Mouse (Mus musculus) intestine, postnatal 0 days (tissue): ENCODE data around the gene Opcml. TPM values are rescaled to one million over a fixed set of nuclear protein-coding genes. Genes with fewer than 3 reads are reported as not detected.

Source experiments
- ATAC-seq: fragments of 200-750 bp; cut with Nextera tagmentation; 2 replicates; pipeline ENCODE4 v1.8.0; 2017; ENCODE audit warnings: mild to moderate bottlenecking, moderate TSS enrichment, moderate library complexity
- H3K27ac ChIP-seq: fragments of 300-500 bp; sonication (generic); 2 replicates; pipeline ENCODE4 v1.5.1; 2014; ENCODE audit warnings: mild to moderate bottlenecking, low read depth, low read length, moderate library complexity
- H3K27me3 ChIP-seq: fragments of 300-500 bp; sonication (generic); replicated peaks from 2 replicates; pipeline ENCODE4 v1.6.1; 2014; ENCODE audit warnings: low read length, mixed read lengths; ENCODE audit not compliant: control insufficient read depth, insufficient read depth
- H3K36me3 ChIP-seq: fragments of 300-500 bp; sonication (generic); 2 replicates; pipeline ENCODE4 v1.6.1; 2014; ENCODE audit warnings: mild to moderate bottlenecking, moderate library complexity; ENCODE audit not compliant: control insufficient read depth, insufficient read depth
- H3K4me1 ChIP-seq: fragments of 300-500 bp; sonication (generic); replicated peaks from 2 replicates; pipeline ENCODE4 v1.6.1; 2014; ENCODE audit warnings: antibody characterized with exemption, low read length, mixed read lengths; ENCODE audit not compliant: control insufficient read depth, insufficient read depth
- H3K4me2 ChIP-seq: fragments of 300-500 bp; sonication (generic); replicated peaks from 2 replicates; pipeline ENCODE4 v1.6.1; 2014; ENCODE audit warnings: low read depth, mild to moderate bottlenecking, moderate library complexity
- H3K4me3 ChIP-seq: fragments of 300-500 bp; sonication (generic); 2 replicates; pipeline ENCODE4 v1.5.1; 2014; ENCODE audit warnings: low read depth, low read length
- H3K9ac ChIP-seq: fragments of 300-500 bp; sonication (generic); 2 replicates; pipeline ENCODE4 v1.6.1; 2014; ENCODE audit warnings: mild to moderate bottlenecking, low read depth, low read length
- H3K9me3 ChIP-seq: fragments of 300-500 bp; sonication (generic); 2 replicates; pipeline ENCODE4 v1.6.1; 2016; ENCODE audit warnings: mixed run types; ENCODE audit not compliant: control insufficient read depth
- CTCF ChIP-seq: sonication (generic); IDR thresholded peaks from 2 replicates; pipeline ENCODE4 v1.5.1; 2016; ENCODE audit warnings: low read depth, mild to moderate bottlenecking, control low read depth, antibody characterized with exemption, moderate library complexity
- WGBS: fragments of 180-500 bp; shearing (Covaris S2); extraction: QIAGEN DNeasy Blood & Tissue Kit; methylation state at CpG from one replicate; pipeline ENCODE4 v1.1.7; 2014; 5-methylcytosine and 5-hydroxymethylcytosine counted together
- polyA plus RNA-seq: library from polyadenylated mRNA; unstranded; fragments of >200 nt; fragmentation: Nextera tagmentation; extraction: Ambion mirVana; gene quantifications from 2 replicates; pipeline ENCODE4 v1.2.1, GENCODE M21; 2015

The Opcml gene
- polyA plus RNA-seq, 1 experiment from 2014 or later = 1.7 TPM

DNA sequence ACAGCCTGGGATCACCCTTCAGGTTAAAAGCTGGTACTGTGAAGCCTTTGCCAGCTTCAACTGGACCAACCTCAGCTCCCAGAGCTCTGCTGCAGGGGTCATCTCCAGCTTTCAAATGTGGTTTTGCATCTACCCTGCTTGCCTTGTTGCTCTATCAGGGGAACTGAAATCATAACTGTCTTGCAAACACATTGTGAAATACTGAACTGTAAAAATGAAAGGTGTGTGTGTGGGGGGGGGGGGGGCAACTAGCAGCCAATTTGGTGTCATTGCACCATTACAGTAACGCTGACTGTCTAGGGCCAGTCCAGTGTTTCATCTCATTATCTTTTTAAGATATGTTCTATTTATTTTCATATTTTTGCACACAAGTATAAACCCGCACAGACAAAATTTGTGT lies 305.6 kb downstream of the Opcml start:
- H3K27ac ChIP-seq = no peak overlapping the region
- no peak overlapping the region for H3K4me3 ChIP-seq
- no peaks in the 10 kb centered on the region for H3K4me1 ChIP-seq
- ATAC-seq = no peak
- no peaks in the 10 kb centered on the region for H3K36me3 ChIP-seq
- WGBS = 93% methylated on average over 2 of the region's 2 CpGs
- no peak overlapping the region for H3K4me2 ChIP-seq
- no peaks in the 10 kb centered on the region for H3K9me3 ChIP-seq
- TF ChIP-seq CTCF = no peak
- H3K27me3 ChIP-seq = no peaks in the 10 kb centered on the region
- H3K9ac ChIP-seq = no peak overlapping the region

- Histone ChIP-seq H3K4me3 (no peak overlapping the region), H3K9me3 (no peaks in the 10 kb centered on the region), H3K36me3 (no peaks in the 10 kb centered on the region), H3K4me1 (no peaks in the 10 kb centered on the region), H3K27me3 (no peaks in the 10 kb centered on the region), H3K9ac (no peak overlapping the region), H3K4me2 (no peak overlapping the region), H3K27ac (no peak overlapping the region)
- TF ChIP-seq CTCF = no peak
- no peak for ATAC-seq
Observed at GRCm38 (mm10) chr9:28101981-28102380, 311.4 kb downstream of the Opcml start.

GRCm38 (mm10) chr9:28121858-28122257 lies 331.3 kb downstream of the Opcml start:
- Histone ChIP-seq H3K4me2 (no peak overlapping the region), H3K4me3 (no peak overlapping the region), H3K27me3 (no peaks in the 10 kb centered on the region), H3K27ac (no peak overlapping the region), H3K9ac (no peak overlapping the region), H3K9me3 (no peaks in the 10 kb centered on the region), H3K36me3 (no peaks in the 10 kb centered on the region), H3K4me1 (no peaks in the 10 kb centered on the region)
- 72% methylated on average over 2 of the region's 2 CpGs for WGBS
- no peak for ATAC-seq
- no peak for TF ChIP-seq CTCF

GRCm38 (mm10) chr9:28128735-28129134 lies 338.2 kb downstream of the Opcml start:
- no peak for TF ChIP-seq CTCF
- H3K36me3 ChIP-seq = no peaks in the 10 kb centered on the region
- no peaks in the 10 kb centered on the region for H3K4me1 ChIP-seq
- H3K27ac ChIP-seq = no peak overlapping the region
- no peak overlapping the region for H3K9ac ChIP-seq
- no peak for ATAC-seq
- no peak overlapping the region for H3K4me3 ChIP-seq
- H3K9me3 ChIP-seq = no peaks in the 10 kb centered on the region
- WGBS = 58% methylated on average over 1 of the region's 1 CpGs
- H3K4me2 ChIP-seq = no peak overlapping the region
- H3K27me3 ChIP-seq = no peaks in the 10 kb centered on the region

DNA sequence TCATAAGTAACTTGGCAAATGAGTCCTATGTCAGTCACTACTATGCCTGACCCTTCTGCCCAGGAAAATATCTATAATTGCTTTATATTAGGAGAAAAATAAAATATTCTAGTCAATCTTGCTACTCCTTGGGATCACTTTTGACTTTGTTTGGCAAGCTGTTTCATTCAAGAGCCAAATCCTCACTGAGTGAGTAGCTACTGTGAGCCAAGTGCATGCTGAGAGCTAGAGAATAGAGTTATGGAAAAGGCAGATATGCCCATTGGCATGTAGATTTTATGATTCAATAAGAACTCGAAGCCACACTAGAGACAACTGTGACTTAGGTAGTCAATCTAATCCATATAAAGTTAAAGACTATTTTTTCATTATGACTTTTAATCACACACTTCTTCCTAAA lies 340.9 kb downstream of the Opcml start:
- 82% methylated on average over 1 of the region's 1 CpGs for WGBS
- Histone ChIP-seq H3K9ac (no peak overlapping the region), H3K27me3 (no peaks in the 10 kb centered on the region), H3K4me3 (no peak overlapping the region), H3K27ac (no peak overlapping the region), H3K36me3 (no peaks in the 10 kb centered on the region), H3K9me3 (no peaks in the 10 kb centered on the region), H3K4me1 (no peaks in the 10 kb centered on the region), H3K4me2 (no peak overlapping the region)
- no peak for ATAC-seq
- TF ChIP-seq CTCF = no peak

- no peak overlapping the region for H3K4me3 ChIP-seq
- H3K36me3 ChIP-seq = no peaks in the 10 kb centered on the region
- H3K4me1 ChIP-seq = no peaks in the 10 kb centered on the region
- no peak for TF ChIP-seq CTCF
- no peak for ATAC-seq
- H3K9ac ChIP-seq = no peak overlapping the region
- H3K9me3 ChIP-seq = no peaks in the 10 kb centered on the region
- H3K27ac ChIP-seq = no peak overlapping the region
- no peak overlapping the region for H3K4me2 ChIP-seq
- no peaks in the 10 kb centered on the region for H3K27me3 ChIP-seq
- 21% methylated on average over 2 of the region's 2 CpGs for WGBS
Observed at GRCm38 (mm10) chr9:28136614-28137013, 346.0 kb downstream of the Opcml start.

GRCm38 (mm10) chr9:28139957-28140597 lies 349.5 kb downstream of the Opcml start:
- no peaks in the 10 kb centered on the region for H3K9me3 ChIP-seq
- no peak for TF ChIP-seq CTCF
- H3K4me3 ChIP-seq = no peak overlapping the region
- no peak for ATAC-seq
- H3K27ac ChIP-seq = no peak overlapping the region
- no peaks in the 10 kb centered on the region for H3K4me1 ChIP-seq
- 86% methylated on average over 12 of the region's 12 CpGs for WGBS
- H3K9ac ChIP-seq = no peak overlapping the region
- no peak overlapping the region for H3K4me2 ChIP-seq
- no peaks in the 10 kb centered on the region for H3K27me3 ChIP-seq
- H3K36me3 ChIP-seq = no peaks in the 10 kb centered on the region
